Mouse (Mus musculus): ENCODE results near the gene Vkorc1l1. TPM values are rescaled to one million over a fixed set of nuclear protein-coding genes. Genes with fewer than 3 reads are reported as not detected.
"Not testable (repeated sequence)": the region's sequence is repeated elsewhere in the genome, so short reads cannot be mapped to it uniquely, and the experiment has no call there.

The Vkorc1l1 gene
- 34.4 and 36.7 TPM in 2 replicates for polyA plus RNA-seq (2016; fragmentation: Nextera tagmentation; extraction: Ambion mirVana)

GRCm38 (mm10) chr5:129941495-129942045 is at the start of gene Vkorc1l1:
Vkorc1l1 (plus strand) TSS chr5:129941970.
- peak; percentile 99 for DNase-seq (ENCODE audit: low spot score)
- Histone ChIP-seq H3K4me3 (peak within 1 kb of the TSS; percentile 94), H3K27ac (peak within 1 kb of the TSS; percentile 91), H3K27me3 (ENCODE audit: low read depth, poor library complexity, severe bottlenecking) (no peaks in the 10 kb centered on the region), H3K36me3 (peaks cover 15% of the 10 kb centered on the region), H3K9me3 (replicated peaks) (no peaks in the 10 kb centered on the region), H3K4me1 (peaks cover 15% of the 10 kb centered on the region)
- under 1% methylated on average over 59 of the region's 59 CpGs for WGBS

GRCm38 (mm10) chr5:129895198-129896088 is 46.3 kb upstream of the Vkorc1l1 start, which contains the start of gene Zbed5:
Zbed5 (plus strand) TSS chr5:129895723.
- Histone ChIP-seq H3K4me3 (peak within 1 kb of the TSS; percentile 72), H3K27ac (peak within 1 kb of the TSS; percentile 81), H3K4me1 (peaks cover 18% of the 10 kb centered on the region), H3K9me3 (replicated peaks) (no peaks in the 10 kb centered on the region), H3K36me3 (peaks cover 4% of the 10 kb centered on the region), H3K27me3 (ENCODE audit: low read depth, poor library complexity, severe bottlenecking) (no peaks in the 10 kb centered on the region)
- 2% methylated on average over 44 of the region's 44 CpGs for whole genome bisulfite sequencing
- peak; percentile 87 for DNase-seq (ENCODE audit: low spot score)

DNA sequence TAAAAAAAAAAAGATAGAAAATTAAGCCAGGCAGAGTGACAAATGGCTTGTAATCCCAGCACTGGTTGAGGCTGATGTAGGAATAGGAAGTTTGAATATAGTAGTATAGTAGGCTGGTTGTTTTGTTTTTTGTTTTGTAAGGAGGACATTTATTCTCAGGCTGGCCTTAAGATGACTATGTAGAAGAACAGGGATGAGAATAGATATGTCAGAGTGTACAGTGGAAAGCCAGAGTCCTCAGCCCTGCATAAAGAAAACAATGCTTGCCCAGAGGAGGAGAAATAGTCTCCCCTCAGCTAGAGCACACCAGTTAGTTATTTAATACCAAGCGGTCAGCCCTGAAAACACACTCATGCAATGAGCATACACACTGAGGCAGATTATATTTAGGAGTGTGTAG is 43.3 kb upstream of the Vkorc1l1 start, which contains the start of gene Phkg1:
TSS of gene Phkg1 (minus strand) at position 101 of the 400 bp plus-strand sequence.
- WGBS, result 100% methylated on average over 1 of the region's 1 CpGs

DNA sequence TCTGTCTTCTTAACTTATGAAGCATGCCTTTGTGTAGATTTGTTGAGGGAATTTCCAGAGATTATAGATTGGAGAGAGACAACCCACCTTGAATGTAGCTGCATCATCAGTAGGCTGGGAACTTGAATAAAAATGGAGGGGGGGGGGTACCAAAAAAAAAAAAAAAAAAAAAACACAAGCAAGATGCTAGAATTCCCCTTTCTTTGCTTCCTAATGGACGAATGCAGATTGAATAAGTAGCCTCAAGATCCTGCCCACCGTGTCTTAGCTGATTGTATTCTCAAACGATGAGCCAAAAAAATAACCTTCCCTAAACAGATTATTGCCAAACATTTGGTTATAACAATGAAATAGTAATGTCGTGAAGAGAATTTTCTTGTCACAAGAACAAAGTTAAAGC is 34.0 kb upstream of the Vkorc1l1 start:
- peaks cover 9% of the 10 kb centered on the region for H3K4me1 ChIP-seq
- no peak for DNase-seq (ENCODE audit: low spot score)
- no peaks in the 10 kb centered on the region for H3K9me3 ChIP-seq (replicated peaks)
- peak overlapping the region; percentile 89 for H3K27ac ChIP-seq
- H3K27me3 ChIP-seq (ENCODE audit: low read depth, poor library complexity, severe bottlenecking), result peaks cover 8% of the 10 kb centered on the region; the same call in 1 of the 2 replicates
- H3K4me3 ChIP-seq, result peak overlapping the region; percentile 65
- H3K36me3 ChIP-seq, result peaks cover 16% of the 10 kb centered on the region
- 39% methylated on average over 4 of the region's 4 CpGs for WGBS

More for the DNA sequence above, 43.3 kb upstream of the Vkorc1l1 start, which contains the start of gene Phkg1:
- H3K27ac ChIP-seq, result no peak within 1 kb of the TSS
- no peaks in the 10 kb centered on the region for H3K27me3 ChIP-seq (ENCODE audit: low read depth, poor library complexity, severe bottlenecking)
- no peak within 1 kb of the TSS for H3K4me3 ChIP-seq
- H3K4me1 ChIP-seq, result peaks cover 18% of the 10 kb centered on the region
- DNase-seq (ENCODE audit: low spot score), result no peak
- peaks cover 29% of the 10 kb centered on the region for H3K36me3 ChIP-seq
- H3K9me3 ChIP-seq (replicated peaks), result no peaks in the 10 kb centered on the region

DNA sequence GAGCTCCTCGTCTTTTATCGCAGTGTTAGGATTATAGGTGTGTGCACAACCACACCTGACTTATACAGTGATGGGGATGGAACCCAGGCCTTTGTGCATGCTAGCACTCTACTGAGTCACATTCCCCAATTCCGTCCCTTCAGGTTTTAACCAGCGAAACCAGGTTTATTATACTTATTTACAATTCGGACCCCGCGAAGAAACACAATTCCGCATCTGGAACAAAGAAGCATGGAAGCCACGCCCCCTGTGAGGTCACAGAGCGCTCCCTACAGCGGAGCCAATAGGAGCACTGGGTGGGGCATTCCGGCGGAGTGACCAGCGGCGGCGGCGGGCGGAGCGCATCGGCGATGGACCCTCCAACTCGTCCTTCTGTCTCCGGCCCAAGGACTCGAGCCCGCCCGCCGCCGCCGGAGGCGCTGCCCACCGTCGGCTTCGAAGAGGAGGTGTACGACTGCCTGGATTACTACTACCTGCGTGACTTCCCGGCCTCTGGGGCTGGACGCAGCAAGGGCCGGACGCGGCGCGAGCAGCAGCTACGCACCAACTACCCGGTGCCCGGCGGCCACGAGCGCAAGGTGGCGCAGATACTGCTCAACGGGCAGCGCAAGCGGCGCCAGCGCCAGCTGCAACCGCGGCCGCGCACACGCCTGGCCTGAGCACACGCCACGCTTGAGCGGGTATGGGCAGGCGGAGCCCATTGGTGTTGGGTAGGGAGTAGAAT is 33.4 kb upstream of the Vkorc1l1 start, which contains the start of gene Nupr1l:
TSS of gene Nupr1l (plus strand) at position 299 of the 724 bp plus-strand sequence.
- peak within 1 kb of the TSS; percentile 65 for H3K4me3 ChIP-seq
- peak within 1 kb of the TSS; percentile 89 for H3K27ac ChIP-seq
- peaks cover 8% of the 10 kb centered on the region; the same call in 1 of the 2 replicates for H3K27me3 ChIP-seq (ENCODE audit: low read depth, poor library complexity, severe bottlenecking)
- H3K36me3 ChIP-seq, result peaks cover 11% of the 10 kb centered on the region
- under 1% methylated on average over 63 of the region's 63 CpGs for WGBS
- H3K4me1 ChIP-seq, result peaks cover 9% of the 10 kb centered on the region
- peak; percentile 96 for DNase-seq (ENCODE audit: low spot score)
- no peaks in the 10 kb centered on the region for H3K9me3 ChIP-seq (replicated peaks)

GRCm38 (mm10) chr5:129909147-129909546 is 32.6 kb upstream of the Vkorc1l1 start:
- Histone ChIP-seq H3K4me3 (peak overlapping the region; percentile 65), H3K36me3 (peaks cover 5% of the 10 kb centered on the region), H3K9me3 (replicated peaks) (no peaks in the 10 kb centered on the region), H3K27ac (peak overlapping the region; percentile 89; the same call in 1 of the 2 replicates), H3K27me3 (ENCODE audit: low read depth, poor library complexity, severe bottlenecking) (peaks cover 8% of the 10 kb centered on the region; the same call in 1 of the 2 replicates), H3K4me1 (peaks cover 9% of the 10 kb centered on the region)
- 77% methylated on average over 9 of the region's 9 CpGs for WGBS
- no peak for DNase-seq (ENCODE audit: low spot score)

DNA sequence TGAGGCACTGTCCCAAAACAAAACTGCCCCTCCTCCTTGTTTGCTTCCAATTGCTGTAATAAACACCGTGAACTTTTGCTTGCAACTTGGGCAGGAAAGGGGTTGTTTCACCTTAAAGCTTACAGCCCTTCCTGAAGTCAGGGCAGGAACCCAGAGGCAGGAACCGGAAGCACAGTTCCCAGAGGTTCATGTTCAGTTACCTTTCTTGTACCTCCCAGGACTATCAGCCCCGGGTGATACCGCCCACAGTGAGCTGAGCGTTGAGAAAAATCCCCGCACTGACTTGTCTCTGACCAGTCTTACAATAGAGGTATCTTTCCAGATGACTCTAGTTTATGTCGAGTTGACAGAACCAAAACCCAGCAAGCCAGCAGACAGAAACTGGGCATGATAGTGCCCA is 32.2 kb upstream of the Vkorc1l1 start:
- Histone ChIP-seq H3K4me3 (no peak overlapping the region), H3K9me3 (replicated peaks) (no peaks in the 10 kb centered on the region), H3K36me3 (0 out of 2 replicates have a peak, but pooled peaks cover 4% of the 10 kb centered on the region), H3K4me1 (peaks cover 9% of the 10 kb centered on the region), H3K27ac (no peak overlapping the region), H3K27me3 (ENCODE audit: low read depth, poor library complexity, severe bottlenecking) (peaks cover 8% of the 10 kb centered on the region; the same call in 1 of the 2 replicates)
- WGBS, result 84% methylated on average over 7 of the region's 7 CpGs
- DNase-seq (ENCODE audit: low spot score), result no peak

DNA sequence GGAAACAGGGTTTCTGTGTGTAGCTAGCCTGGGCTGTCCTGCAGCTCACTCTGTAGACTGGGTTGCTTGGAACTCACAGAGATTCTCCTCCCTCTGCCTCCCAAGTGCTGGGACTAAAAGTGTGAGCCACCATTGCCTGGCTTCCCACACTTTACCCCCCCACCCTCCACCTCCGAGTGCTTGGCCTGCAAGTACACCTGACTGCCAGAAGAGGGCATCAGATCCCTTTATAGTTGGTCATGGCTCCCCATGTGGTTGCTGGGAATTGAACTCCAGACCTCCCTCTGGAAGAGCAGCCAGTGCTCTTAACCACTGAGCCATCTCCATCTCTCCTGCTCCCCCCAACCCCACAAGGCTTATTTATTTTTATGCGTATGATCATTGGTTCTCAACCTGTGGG is 27.7 kb upstream of the Vkorc1l1 start:
- DNase-seq (ENCODE audit: low spot score), result peak; percentile 40

GRCm38 (mm10) chr5:129915491-129915890 is 26.3 kb upstream of the Vkorc1l1 start:
- not testable (repeated sequence) for H3K4me3 ChIP-seq; H3K27me3 ChIP-seq (ENCODE audit: low read depth, poor library complexity, severe bottlenecking); H3K36me3 ChIP-seq; H3K9me3 ChIP-seq (replicated peaks); H3K4me1 ChIP-seq; H3K27ac ChIP-seq; DNase-seq (ENCODE audit: low spot score)
- WGBS, result 86% methylated on average over 11 of the region's 11 CpGs

More for the DNA sequence above, 27.7 kb upstream of the Vkorc1l1 start:
- no peak overlapping the region for H3K4me3 ChIP-seq
- no peaks in the 10 kb centered on the region for H3K9me3 ChIP-seq (replicated peaks)
- H3K4me1 ChIP-seq, result peaks cover 3% of the 10 kb centered on the region
- 27% methylated on average over 2 of the region's 2 CpGs for WGBS
- H3K36me3 ChIP-seq, result no peaks in the 10 kb centered on the region
- peaks cover 8% of the 10 kb centered on the region; the same call in 1 of the 2 replicates for H3K27me3 ChIP-seq (ENCODE audit: low read depth, poor library complexity, severe bottlenecking)
- H3K27ac ChIP-seq, result no peak overlapping the region

- no peaks in the 10 kb centered on the region for H3K4me1 ChIP-seq
Observed at GRCm38 (mm10) chr5:129918065-129918651, 23.6 kb upstream of the Vkorc1l1 start.

GRCm38 (mm10) chr5:129918752-129919151 is 23.0 kb upstream of the Vkorc1l1 start:
- Histone ChIP-seq H3K27ac (no peak overlapping the region), H3K4me3 (no peak overlapping the region), H3K36me3 (no peaks in the 10 kb centered on the region), H3K4me1 (no peaks in the 10 kb centered on the region), H3K27me3 (ENCODE audit: low read depth, poor library complexity, severe bottlenecking) (no peaks in the 10 kb centered on the region), H3K9me3 (replicated peaks) (no peaks in the 10 kb centered on the region)
- DNase-seq (ENCODE audit: low spot score), result no peak
- WGBS, result 83% methylated on average over 9 of the region's 9 CpGs

More at GRCm38 (mm10) chr5:129918065-129918651, 23.6 kb upstream of the Vkorc1l1 start:
- Histone ChIP-seq H3K27ac (no peak overlapping the region), H3K4me3 (no peak overlapping the region), H3K36me3 (no peaks in the 10 kb centered on the region), H3K27me3 (ENCODE audit: low read depth, poor library complexity, severe bottlenecking) (no peaks in the 10 kb centered on the region), H3K9me3 (replicated peaks) (no peaks in the 10 kb centered on the region)
- DNase-seq (ENCODE audit: low spot score), result no peak
- 88% methylated on average over 24 of the region's 24 CpGs for WGBS

DNA sequence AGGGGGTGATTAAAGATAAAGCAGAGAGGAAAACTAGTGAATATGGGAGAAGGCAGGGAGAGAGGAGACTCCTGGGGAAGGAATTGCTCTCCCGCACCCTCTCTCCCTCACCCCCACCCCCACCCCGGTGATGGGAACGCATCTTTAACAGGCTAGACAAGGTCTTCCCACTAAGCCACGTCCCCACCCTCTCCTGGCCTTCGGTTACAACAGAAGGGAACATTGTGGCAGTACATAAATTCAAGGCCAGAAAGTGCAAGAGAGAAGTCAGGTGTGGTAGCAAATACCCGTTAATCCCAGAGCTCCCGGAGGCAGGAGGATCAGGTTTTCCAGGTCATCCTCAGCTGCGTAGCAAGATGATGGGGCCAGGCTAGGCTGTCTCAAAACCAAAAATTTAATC is 22.4 kb upstream of the Vkorc1l1 start:
- no peak overlapping the region for H3K27ac ChIP-seq
- no peak overlapping the region for H3K4me3 ChIP-seq
- no peak for DNase-seq (ENCODE audit: low spot score)
- no peaks in the 10 kb centered on the region for H3K36me3 ChIP-seq
- H3K9me3 ChIP-seq (replicated peaks), result no peaks in the 10 kb centered on the region
- H3K4me1 ChIP-seq, result no peaks in the 10 kb centered on the region
- no peaks in the 10 kb centered on the region for H3K27me3 ChIP-seq (ENCODE audit: low read depth, poor library complexity, severe bottlenecking)
- WGBS, result 73% methylated on average over 8 of the region's 8 CpGs

Data from limb, embryonic 10.5 days (tissue).